Mouse (Mus musculus) MEL (cell line): Measurements from ENCODE around the gene Limd2. TPM values are rescaled to one million over a fixed set of nuclear protein-coding genes. Genes with fewer than 3 reads are reported as not detected.

Source experiments
- DNase-seq: peaks from one replicate; pipeline ENCODE4 v3.0.0; 2011; ENCODE audit warnings: low read depth, low spot score
- H3K27ac ChIP-seq: 2 replicates; pipeline ENCODE4 v1.5.1; 2012; ENCODE audit warnings: low read depth, mild to moderate bottlenecking, control low read depth, low read length, moderate library complexity; ENCODE audit not compliant: control insufficient read depth
- H3K27me3 ChIP-seq, 2 experiments: fragments of 150-350 bp in 1 of 2; sonication (generic) in 1 of 2; 2 replicates each; pipeline ENCODE4 v1.6.1; 2012; ENCODE audit warnings: low read length in 2 of 2, mild to moderate bottlenecking in 2 of 2, improper control_type of control experiment in 1 of 2, moderate library complexity in 1 of 2; ENCODE audit not compliant: insufficient read depth in 2 of 2, control insufficient read depth in 1 of 2
- H3K36me3 ChIP-seq, 2 experiments: 2 replicates each; pipeline ENCODE4 v1.6.1; 2012 to 2014; ENCODE audit warnings: low read length in 2 of 2, improper control_type of control experiment in 1 of 2, inconsistent platforms in 1 of 2, mild to moderate bottlenecking in 1 of 2; ENCODE audit not compliant: insufficient read depth in 2 of 2, control insufficient read depth in 1 of 2
- H3K4me1 ChIP-seq, 2 experiments: fragments of 150-350 bp in 1 of 2; sonication (generic) in 1 of 2; 2 replicates each; pipeline ENCODE4 v1.6.1; 2012; ENCODE audit warnings: low read length in 2 of 2, improper control_type of control experiment in 1 of 2, mild to moderate bottlenecking in 1 of 2; ENCODE audit not compliant: insufficient read depth in 2 of 2, control insufficient read depth in 1 of 2
- H3K4me3 ChIP-seq, 2 experiments: fragments of 150-350 bp in 1 of 2; sonication (generic) in 1 of 2; 2 replicates each; pipeline ENCODE4 v1.5.1; 2012; ENCODE audit warnings: low read depth in 2 of 2, low read length in 2 of 2, mild to moderate bottlenecking in 2 of 2, moderate library complexity in 2 of 2, control low read depth in 1 of 2, improper control_type of control experiment in 1 of 2; ENCODE audit not compliant: control insufficient read depth in 1 of 2, insufficient read depth in 1 of 2
- H3K79me2 ChIP-seq: 2 replicates; pipeline ENCODE4 v1.6.1; 2012; ENCODE audit warnings: mild to moderate bottlenecking, low read length, moderate library complexity; ENCODE audit not compliant: control insufficient read depth, poor library complexity, insufficient read depth
- H3K9ac ChIP-seq: 2 replicates; pipeline ENCODE4 v1.6.1; 2012; ENCODE audit warnings: low read depth, mild to moderate bottlenecking, control low read depth, low read length, moderate library complexity; ENCODE audit not compliant: control insufficient read depth, poor library complexity, severe bottlenecking
- H3K9me3 ChIP-seq: fragments of 150-350 bp; sonication (generic); replicated peaks from 2 replicates; pipeline ENCODE4 v1.6.1; 2012; ENCODE audit warnings: mild to moderate bottlenecking, low read length, improper control_type of control experiment, moderate library complexity; ENCODE audit not compliant: insufficient read depth
- BHLHE40 ChIP-seq: IDR thresholded peaks from 2 replicates; pipeline ENCODE4 v1.6.1; 2012; ENCODE audit warnings: low read depth, mild to moderate bottlenecking, inconsistent platforms, low read length, improper control_type of control experiment, borderline replicate concordance
- CHD1 ChIP-seq: IDR thresholded peaks from 2 replicates; pipeline ENCODE4 v1.6.1; 2012; ENCODE audit warnings: low read depth, mild to moderate bottlenecking, inconsistent platforms, low read length, improper control_type of control experiment
- CHD2 ChIP-seq: IDR thresholded peaks from 2 replicates; pipeline ENCODE4 v1.6.1; 2011; ENCODE audit warnings: low read length, improper control_type of control experiment
- ELF1 ChIP-seq: IDR thresholded peaks from 2 replicates; pipeline ENCODE4 v1.6.1; 2014; ENCODE audit warnings: low read depth, mild to moderate bottlenecking, inconsistent platforms, low read length, improper control_type of control experiment, moderate library complexity
- EP300 ChIP-seq, 2 experiments: IDR thresholded peaks; 2 replicates each; pipeline ENCODE4 v1.6.1; 2011; ENCODE audit warnings: improper control_type of control experiment in 2 of 2, low read length in 2 of 2, low read depth in 1 of 2, mild to moderate bottlenecking in 1 of 2
- ETS1 ChIP-seq: IDR thresholded peaks from 2 replicates; pipeline ENCODE4 v1.6.1; 2012; ENCODE audit warnings: low read depth, mild to moderate bottlenecking, inconsistent platforms, low read length, improper control_type of control experiment, moderate library complexity
- GABPA ChIP-seq: IDR thresholded peaks from 2 replicates; pipeline ENCODE4 v1.6.1; 2012; ENCODE audit warnings: low read depth, mild to moderate bottlenecking, inconsistent platforms, low read length, improper control_type of control experiment, moderate library complexity
- JUND ChIP-seq: IDR thresholded peaks from 2 replicates; pipeline ENCODE4 v1.6.1; 2011; ENCODE audit warnings: low read depth, mild to moderate bottlenecking, improper control_type of control experiment, low read length
- MAX ChIP-seq: IDR thresholded peaks from 2 replicates; pipeline ENCODE4 v1.6.1; 2011; ENCODE audit warnings: low read length, improper control_type of control experiment
- MYC ChIP-seq: IDR thresholded peaks from 2 replicates; pipeline ENCODE4 v1.6.1; 2011; ENCODE audit warnings: low read depth, mild to moderate bottlenecking, low read length, improper control_type of control experiment, moderate library complexity
- NELFE ChIP-seq: IDR thresholded peaks from 2 replicates; pipeline ENCODE4 v1.6.1; 2011; ENCODE audit warnings: low read depth, low read length, improper control_type of control experiment
- POLR2A ChIP-seq, 2 experiments: IDR thresholded peaks; 2 replicates each; pipeline ENCODE4 v1.6.1; 2011 to 2012; ENCODE audit warnings: low read length in 2 of 2, mild to moderate bottlenecking in 2 of 2, control low read depth in 1 of 2, improper control_type of control experiment in 1 of 2, low read depth in 1 of 2, moderate library complexity in 1 of 2; ENCODE audit not compliant: control insufficient read depth in 1 of 2, insufficient read depth in 1 of 2, poor library complexity in 1 of 2
- POLR2AphosphoS5 ChIP-seq: IDR thresholded peaks from 2 replicates; pipeline ENCODE4 v1.6.1; 2012; ENCODE audit warnings: low read depth, borderline replicate concordance, mild to moderate bottlenecking, inconsistent platforms, low read length, moderate library complexity, mixed read lengths
- RAD21 ChIP-seq: IDR thresholded peaks from 2 replicates; pipeline ENCODE4 v1.6.1; 2011; ENCODE audit warnings: mild to moderate bottlenecking, low read depth, low read length, improper control_type of control experiment
- SIN3A ChIP-seq: IDR thresholded peaks from 2 replicates; pipeline ENCODE4 v1.6.1; 2012; ENCODE audit warnings: low read length, improper control_type of control experiment, inconsistent platforms
- SMC3 ChIP-seq: IDR thresholded peaks from 2 replicates; pipeline ENCODE4 v1.6.1; 2011; ENCODE audit warnings: low read depth, low read length, improper control_type of control experiment
- TAL1 ChIP-seq: IDR thresholded peaks from 2 replicates; pipeline ENCODE4 v1.6.1; 2012; ENCODE audit warnings: mild to moderate bottlenecking, inconsistent platforms, low read length, moderate library complexity, mixed read lengths
- TBP ChIP-seq: IDR thresholded peaks from 2 replicates; pipeline ENCODE4 v1.8.0; 2011; ENCODE audit warnings: low read depth, low read length, improper control_type of control experiment
- TCF12 ChIP-seq: IDR thresholded peaks from 2 replicates; pipeline ENCODE4 v1.6.1; 2014; ENCODE audit warnings: low read depth, mild to moderate bottlenecking, inconsistent platforms, low read length, improper control_type of control experiment, moderate library complexity
- USF1 ChIP-seq: IDR thresholded peaks from 2 replicates; pipeline ENCODE4 v1.6.1; 2014; ENCODE audit warnings: low read depth, mild to moderate bottlenecking, inconsistent platforms, low read length, improper control_type of control experiment, moderate library complexity
- USF2 ChIP-seq, 2 experiments: IDR thresholded peaks; 2 replicates each; pipeline ENCODE4 v1.6.1; 2011 to 2012; ENCODE audit warnings: improper control_type of control experiment in 2 of 2, low read length in 2 of 2, borderline replicate concordance in 1 of 2, inconsistent platforms in 1 of 2, low read depth in 1 of 2, mild to moderate bottlenecking in 1 of 2; ENCODE audit not compliant: insufficient read depth in 1 of 2
- ZKSCAN1 ChIP-seq: IDR thresholded peaks from 2 replicates; pipeline ENCODE4 v1.6.1; 2012; ENCODE audit warnings: low read depth, mild to moderate bottlenecking, inconsistent platforms, low read length, improper control_type of control experiment, moderate library complexity
- ZMIZ1 ChIP-seq: IDR thresholded peaks from 2 replicates; pipeline ENCODE4 v1.6.1; 2012; ENCODE audit warnings: low read depth, mild to moderate bottlenecking, inconsistent platforms, low read length, improper control_type of control experiment, moderate library complexity
- ZNF384 ChIP-seq: IDR thresholded peaks from 2 replicates; pipeline ENCODE4 v1.6.1; 2012; ENCODE audit warnings: low read depth, mild to moderate bottlenecking, inconsistent platforms, low read length, improper control_type of control experiment
- polyA plus RNA-seq, 2 experiments: library from polyadenylated mRNA; stranded (reverse) in 1 of 2; unstranded in 1 of 2; fragments of >175 nt in 1 of 2; fragments of >200 nt in 1 of 2; gene quantifications; 2 replicates each; pipeline versions ENCODE4 v1.2.1 to v1.2.4; 2012; ENCODE audit warnings: low replicate concordance in 2 of 2, low read depth in 1 of 2; ENCODE audit not compliant: insufficient read length in 2 of 2, insufficient read depth in 1 of 2, missing spikeins in 1 of 2
- total RNA-seq: library from RNA; depleted of rRNA; stranded (reverse); fragments of 300-350 nt; gene quantifications from 2 replicates; pipeline ENCODE4 v1.2.3, GENCODE M21; 2012

Limd2 gene
- total and polyA plus RNA-seq, 3 experiments = 58.6 to 201 TPM; not detected in 1

GRCm38 (mm10) chr11:106192241-106192640 is 31.6 kb upstream of the Limd2 start (continued):
- TF ChIP-seq EP300 (IDR thresholded peaks at IDR 0.05; ENCODE audit: low read depth in 1 of 2, low read length in 2 of 2) = peak; percentile 42 to 57; a peak in 1 of 4 replicates

GRCm38 (mm10) chr11:106191716-106192115 is 31.1 kb upstream of the Limd2 start:
- Histone ChIP-seq H3K4me3 (peak overlapping the region; percentile 74 to 89), H3K9me3 (no peaks in the 10 kb centered on the region), H3K4me1 (peaks cover 4 to 12% of the 10 kb centered on the region in 2 experiments), H3K9ac (peak overlapping the region; percentile 82), H3K36me3 (peaks cover 0 to 16% of the 10 kb centered on the region in 2 experiments; a peak in 2 of 4 replicates), H3K27me3 (no peaks in the 10 kb centered on the region), H3K27ac (peak overlapping the region; percentile 84), H3K79me2 (peaks cover 2% of the 10 kb centered on the region; the same call in 1 of the 2 replicates)
- TF ChIP-seq SIN3A = peak; percentile 3; the same call in 1 of the 2 replicates
- TF ChIP-seq TBP = 0 out of 2 replicates have a peak, but pooled peaks have one; percentile 22
- no peak for TF ChIP-seq JUND
- no peak for TF ChIP-seq TCF12
- TF ChIP-seq BHLHE40 = no peak
- TF ChIP-seq TAL1 = no peak
- TF ChIP-seq NELFE = no peak
- no peak for TF ChIP-seq POLR2A (IDR thresholded peaks at IDR 0.05; ENCODE audit: control insufficient read depth in 1 of 2, insufficient read depth in 1 of 2, low read depth in 1 of 2, low read length in 2 of 2, poor library complexity in 1 of 2)
- no peak for TF ChIP-seq MYC
- TF ChIP-seq ZKSCAN1 = no peak
- no peak for TF ChIP-seq ZMIZ1
- no peak for TF ChIP-seq ELF1
- TF ChIP-seq USF2 (IDR thresholded peaks at IDR 0.05; ENCODE audit: borderline replicate concordance in 1 of 2, insufficient read depth in 1 of 2, low read depth in 1 of 2, low read length in 2 of 2) = no peak
- no peak for TF ChIP-seq CHD2
- TF ChIP-seq CHD1 = no peak
- no peak for TF ChIP-seq SMC3
- no peak for TF ChIP-seq GABPA
- TF ChIP-seq RAD21 = no peak
- TF ChIP-seq ZNF384 = peak; percentile 78
- TF ChIP-seq ETS1 = no peak
- no peak for TF ChIP-seq POLR2AphosphoS5
- no peak for TF ChIP-seq USF1
- TF ChIP-seq MAX = no peak; the same call in 1 of the 2 replicates
- peak; percentile 74 for DNase-seq
